Mouse (Mus musculus) right cerebral cortex, adult 18-20 months (tissue): ENCODE measurements around the gene Atp1b3.
"Not testable (repeated sequence)": the region's sequence is repeated elsewhere in the genome, so short reads cannot be mapped to it uniquely, and the experiment has no call there.

Experiments
- DNase-seq: peaks from one replicate; pipeline ENCODE4 v3.0.0; 2022; ENCODE audit warnings: mixed read lengths

Atp1b3 gene

GRCm38 (mm10) chr9:96364141-96364838 is at the start of gene Atp1b3:
TSS of gene Atp1b3 (minus strand) at chr9:96364442.
- DNase-seq: peak; percentile 99

- peak; percentile 44 for DNase-seq
Observed at GRCm38 (mm10) chr9:96412821-96413405, 48.7 kb upstream of the Atp1b3 start.

DNA sequence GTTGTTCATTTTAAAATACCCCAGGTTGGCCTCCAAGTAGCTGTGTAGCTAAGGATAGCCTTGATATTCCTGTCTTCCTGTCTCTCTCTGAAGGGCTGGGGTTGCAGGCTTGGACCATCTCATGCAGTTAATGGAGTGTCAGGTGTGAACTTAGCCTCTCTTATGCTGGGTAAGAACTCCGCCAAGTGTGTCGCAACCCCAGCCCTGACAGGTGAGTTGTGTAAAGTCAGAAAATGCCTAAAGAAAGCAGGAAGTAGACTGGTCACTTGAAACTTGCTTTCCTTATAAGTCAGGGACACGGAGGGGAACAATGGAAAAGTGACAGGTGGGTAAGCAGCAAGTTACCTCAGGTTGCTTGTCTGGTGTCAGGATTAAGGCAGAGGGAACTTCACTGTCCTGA is 40.1 kb upstream of the Atp1b3 start:
- no peak for DNase-seq

- not testable (repeated sequence) for DNase-seq
Observed at GRCm38 (mm10) chr9:96399916-96400315, 35.7 kb upstream of the Atp1b3 start.

GRCm38 (mm10) chr9:96399425-96399878 is 35.2 kb upstream of the Atp1b3 start:
- DNase-seq: no peak

DNA sequence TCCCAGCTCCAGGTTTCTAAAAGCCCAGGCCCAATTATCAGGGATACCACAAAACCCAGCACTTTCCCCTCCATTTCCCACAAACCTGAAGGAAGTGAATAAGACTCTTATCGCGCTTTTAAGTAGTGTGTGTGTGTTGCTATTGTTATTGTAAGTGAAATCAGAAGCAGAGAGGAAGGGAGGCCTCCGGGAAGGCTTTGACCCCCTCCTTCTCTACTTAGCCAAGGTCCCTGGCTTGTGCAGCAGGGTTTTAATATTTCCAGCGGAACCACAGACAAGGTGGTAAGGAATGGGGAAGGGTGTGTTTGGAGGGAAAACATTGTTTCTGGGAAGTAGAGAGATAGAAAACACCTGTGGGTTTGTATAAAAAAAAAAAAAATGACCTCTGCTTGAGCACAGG is 34.4 kb upstream of the Atp1b3 start:
- DNase-seq: no peak

- peak; percentile 10 for DNase-seq
Observed at GRCm38 (mm10) chr9:96398165-96398564, 33.9 kb upstream of the Atp1b3 start.

GRCm38 (mm10) chr9:96394910-96395690 is 30.9 kb upstream of the Atp1b3 start:
- no peak for DNase-seq

DNA sequence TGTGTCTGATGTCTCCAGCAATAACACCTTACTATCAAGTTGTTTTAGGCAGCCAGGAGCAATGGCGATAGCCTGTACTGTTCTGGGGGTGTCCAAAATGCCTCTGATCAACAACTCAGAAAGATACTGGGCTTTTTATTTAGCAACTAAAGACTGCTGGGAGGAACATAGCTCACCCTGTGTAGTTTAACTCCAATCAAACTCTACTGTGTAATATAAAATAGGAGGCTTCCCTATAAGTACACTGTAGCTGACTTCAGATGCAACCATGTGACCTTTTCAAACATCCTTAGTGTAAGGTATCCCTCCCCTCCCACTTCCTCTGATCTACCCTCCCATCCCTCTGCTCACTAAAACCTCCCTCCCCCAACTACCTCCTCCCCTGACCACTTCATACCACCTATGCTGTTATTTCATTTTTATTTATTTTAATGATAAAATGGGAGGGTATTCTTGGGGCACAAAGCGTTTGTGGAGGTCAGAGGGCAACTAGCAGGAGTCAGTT is 29.5 kb upstream of the Atp1b3 start:
- DNase-seq: no peak

DNA sequence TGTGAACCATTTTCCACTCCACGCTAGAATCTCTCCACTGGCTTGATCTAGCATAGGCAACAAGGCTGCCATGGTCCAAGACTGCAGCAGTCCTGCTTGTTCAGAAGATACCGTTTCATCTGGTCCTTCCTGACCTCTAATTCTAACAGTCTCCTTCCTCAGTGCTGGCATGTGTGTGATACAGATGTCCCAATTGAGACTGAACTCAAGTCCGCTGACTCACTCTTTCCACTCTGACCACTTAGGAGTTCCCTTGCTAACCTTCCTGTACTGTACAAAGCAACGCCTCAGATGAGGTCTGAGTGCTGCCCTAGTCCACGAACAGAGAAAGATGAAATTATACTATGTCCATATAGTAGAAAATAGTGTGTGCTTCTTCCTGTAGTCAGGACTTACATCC is 28.9 kb upstream of the Atp1b3 start:
- DNase-seq: no peak

GRCm38 (mm10) chr9:96391921-96392320 is 27.7 kb upstream of the Atp1b3 start:
- DNase-seq: no peak

DNA sequence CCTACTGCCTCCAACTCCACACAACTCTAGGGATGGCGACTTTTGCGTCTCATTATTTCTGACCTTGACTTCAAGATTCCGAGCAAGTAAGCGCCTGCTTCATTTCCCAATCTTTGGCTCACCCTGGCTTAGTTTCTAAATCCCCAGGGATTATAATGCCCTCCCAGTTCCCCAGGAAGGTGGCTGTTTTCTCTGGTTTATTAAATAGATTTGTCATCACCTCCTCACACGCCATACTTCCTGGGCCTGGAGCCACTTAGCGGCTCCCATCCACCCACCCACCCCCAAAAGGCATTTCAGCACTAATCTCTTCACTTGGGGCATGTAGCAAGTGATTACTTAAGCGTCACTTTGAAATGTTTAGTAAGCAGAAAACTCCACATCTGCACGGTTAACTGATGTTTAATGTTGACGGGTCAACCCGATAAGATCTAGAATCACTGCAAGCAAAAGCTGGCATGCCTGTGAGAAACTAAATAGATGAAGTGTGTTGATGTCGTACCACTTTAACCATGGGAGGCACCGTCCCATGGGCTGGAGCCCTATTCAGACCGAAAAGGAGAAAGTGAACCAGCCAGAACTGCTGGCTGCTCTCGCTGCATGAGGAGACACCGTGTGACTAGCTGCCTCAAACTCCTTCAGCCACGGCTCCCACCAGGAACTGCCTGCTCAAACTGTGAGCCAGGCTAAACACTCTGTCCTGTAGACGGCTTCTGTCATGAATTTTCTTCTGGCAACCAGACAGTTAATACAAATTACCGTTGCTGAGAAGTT is 19.7 kb upstream of the Atp1b3 start:
- DNase-seq: no peak

DNA sequence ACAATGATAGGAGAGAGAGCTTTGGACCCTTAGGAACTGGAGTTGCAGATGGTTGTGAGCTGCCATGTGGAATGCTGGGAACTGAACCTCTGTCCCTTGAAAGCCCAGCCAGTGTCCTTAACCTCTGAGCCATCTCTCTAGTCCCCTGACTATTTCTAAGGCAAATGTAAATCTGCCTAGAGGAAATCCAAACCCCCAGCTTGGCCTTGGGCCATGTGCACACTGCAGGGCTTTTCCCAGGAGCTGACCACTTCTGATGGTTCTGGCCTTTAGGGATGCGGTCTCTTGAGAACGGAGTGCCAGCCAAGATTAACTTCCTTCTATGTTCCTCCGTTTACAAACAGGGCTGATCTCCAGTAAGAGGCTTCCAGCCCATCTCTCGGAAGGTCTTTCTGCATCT is 18.5 kb upstream of the Atp1b3 start:
- no peak for DNase-seq

GRCm38 (mm10) chr9:96381393-96381792 is 17.2 kb upstream of the Atp1b3 start:
- DNase-seq: peak; percentile 12

DNA sequence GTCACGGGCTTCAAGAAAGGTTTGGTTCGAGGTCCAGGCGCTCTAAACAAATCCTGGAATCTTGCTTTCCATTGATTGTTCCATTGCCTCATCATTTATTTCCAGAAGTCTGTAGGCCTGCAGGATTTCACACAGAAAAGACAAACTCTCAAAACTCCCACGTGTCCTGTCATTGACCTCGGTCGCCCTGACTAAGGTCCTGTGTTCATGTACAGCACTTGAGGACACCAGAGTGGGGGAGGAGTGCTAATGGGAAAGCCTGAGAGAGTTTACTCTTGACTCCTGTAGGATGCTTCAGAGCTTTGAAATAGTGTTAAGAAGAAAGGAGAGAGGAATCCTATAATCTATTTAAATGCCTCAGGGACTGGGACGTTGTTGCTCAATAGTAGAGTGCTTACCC is 15.3 kb upstream of the Atp1b3 start:
- DNase-seq: no peak

- no peak for DNase-seq
Observed at GRCm38 (mm10) chr9:96378747-96379146, 14.5 kb upstream of the Atp1b3 start.

- DNase-seq: no peak
Observed at GRCm38 (mm10) chr9:96377096-96377495, 12.9 kb upstream of the Atp1b3 start.

GRCm38 (mm10) chr9:96375819-96376218 is 11.6 kb upstream of the Atp1b3 start:
- no peak for DNase-seq

- no peak for DNase-seq
Observed at GRCm38 (mm10) chr9:96371075-96371474, 6.8 kb upstream of the Atp1b3 start.

GRCm38 (mm10) chr9:96369654-96370384 is 5.6 kb upstream of the Atp1b3 start:
- DNase-seq: no peak

- no peak for DNase-seq
Observed at GRCm38 (mm10) chr9:96365271-96365872, 1.1 kb upstream of the Atp1b3 start.
